Mouse (Mus musculus) heart, postnatal 0 days (tissue): ENCODE measurements around the gene 6430548M08Rik. TPM values are rescaled to one million over a fixed set of nuclear protein-coding genes. Genes with fewer than 3 reads are reported as not detected.

Experiments used
- ATAC-seq: fragments of 200-750 bp; cut with Nextera tagmentation; 2 replicates; pipeline ENCODE4 v1.8.0; 2017; ENCODE audit warnings: low read depth, moderate number of reproducible peaks, moderate library complexity; ENCODE audit not compliant: insufficient read depth
- DNase-seq: peaks from one replicate; pipeline ENCODE4 v3.0.0-alpha.2; 2016; ENCODE audit warnings: low spot score
- H3K27ac ChIP-seq: fragments of 300-500 bp; sonication (generic); 2 replicates; pipeline ENCODE4 v1.5.1; 2014; ENCODE audit warnings: low read depth, mild to moderate bottlenecking
- H3K27me3 ChIP-seq: fragments of 300-500 bp; sonication (generic); 2 replicates; pipeline ENCODE4 v1.6.1; 2014; ENCODE audit warnings: low read length, mixed read lengths; ENCODE audit not compliant: control insufficient read depth, insufficient read depth
- H3K36me3 ChIP-seq: fragments of 300-500 bp; sonication (generic); replicated peaks from 2 replicates; pipeline ENCODE4 v1.6.1; 2014; ENCODE audit warnings: low read length, mixed read lengths; ENCODE audit not compliant: control insufficient read depth, insufficient read depth
- H3K4me1 ChIP-seq: fragments of 300-500 bp; sonication (generic); 2 replicates; pipeline ENCODE4 v1.6.1; 2014; ENCODE audit warnings: antibody characterized with exemption; ENCODE audit not compliant: control insufficient read depth, insufficient read depth
- H3K4me2 ChIP-seq: fragments of 300-500 bp; sonication (generic); 2 replicates; pipeline ENCODE4 v1.6.1; 2014; ENCODE audit warnings: low read depth, mild to moderate bottlenecking, low read length, moderate library complexity
- H3K4me3 ChIP-seq: fragments of 300-500 bp; sonication (generic); 2 replicates; pipeline ENCODE4 v1.5.1; 2014; ENCODE audit warnings: low read depth, low read length
- H3K9ac ChIP-seq: fragments of 300-500 bp; sonication (generic); replicated peaks from 2 replicates; pipeline ENCODE4 v1.6.1; 2014; ENCODE audit warnings: low read depth, low read length, mixed read lengths
- H3K9me3 ChIP-seq: fragments of 300-500 bp; sonication (generic); replicated peaks from 2 replicates; pipeline ENCODE4 v1.6.1; 2016; ENCODE audit warnings: low read length; ENCODE audit not compliant: control insufficient read depth
- CTCF ChIP-seq: IDR thresholded peaks from 2 replicates; pipeline ENCODE4 v1.5.1; 2016; ENCODE audit warnings: antibody characterized with exemption, control low read depth, low read depth
- EP300 ChIP-seq: IDR thresholded peaks from 2 replicates; pipeline ENCODE4 v1.6.1; 2016; ENCODE audit warnings: antibody characterized with exemption, low read depth
- WGBS: fragments of 180-500 bp; shearing (Covaris S2); extraction: QIAGEN DNeasy Blood & Tissue Kit; methylation state at CpG from one replicate; pipeline ENCODE4 v1.1.7; 2014; 5-methylcytosine and 5-hydroxymethylcytosine counted together
- polyA plus RNA-seq: library from polyadenylated mRNA; unstranded; fragments of >200 nt; fragmentation: Nextera tagmentation; extraction: Ambion mirVana; gene quantifications from 2 replicates; pipeline ENCODE4 v1.2.1, GENCODE M21; 2015
- total RNA-seq: library from RNA; depleted of rRNA; stranded (reverse); fragments of >200 nt; gene quantifications from 2 replicates; pipeline ENCODE4 v1.2.3, GENCODE M21; 2014; ENCODE audit warnings: low replicate concordance; rRNA removed

6430548M08Rik gene
- total and polyA plus RNA-seq, 2 experiments from 2014 or later = 8.4 to 14.5 TPM

- Histone ChIP-seq H3K9me3 (no peaks in the 10 kb centered on the region), H3K4me2 (no peak overlapping the region), H3K36me3 (no peaks in the 10 kb centered on the region), H3K4me1 (peaks cover 22% of the 10 kb centered on the region), H3K27ac (no peak overlapping the region), H3K4me3 (no peak overlapping the region), H3K27me3 (no peaks in the 10 kb centered on the region), H3K9ac (no peak overlapping the region)
- WGBS = 66% methylated on average over 11 of the region's 11 CpGs
- TF ChIP-seq CTCF = no peak
- TF ChIP-seq EP300 = no peak
- no peak for ATAC-seq
- DNase-seq = no peak
Observed at GRCm38 (mm10) chr8:120208113-120208512, 94.2 kb downstream of the 6430548M08Rik start.

- Histone ChIP-seq H3K4me1 (peaks cover 25% of the 10 kb centered on the region), H3K9me3 (no peaks in the 10 kb centered on the region), H3K9ac (no peak overlapping the region), H3K4me3 (no peak overlapping the region), H3K36me3 (no peaks in the 10 kb centered on the region), H3K27ac (no peak overlapping the region), H3K27me3 (no peaks in the 10 kb centered on the region), H3K4me2 (no peak overlapping the region)
- peak; percentile 56 for TF ChIP-seq CTCF
- TF ChIP-seq EP300 = no peak
- WGBS = 17% methylated on average over 3 of the region's 4 CpGs
- DNase-seq (peak; percentile 17), ATAC-seq (no peak)
Observed at GRCm38 (mm10) chr8:120211345-120211744, 97.4 kb downstream of the 6430548M08Rik start.

GRCm38 (mm10) chr8:120212596-120212995 is 98.6 kb downstream of the 6430548M08Rik start:
- 90% methylated on average over 7 of the region's 7 CpGs for WGBS
- no peak overlapping the region for H3K4me3 ChIP-seq
- no peaks in the 10 kb centered on the region for H3K27me3 ChIP-seq
- no peak overlapping the region for H3K27ac ChIP-seq
- no peaks in the 10 kb centered on the region for H3K36me3 ChIP-seq
- DNase-seq = no peak
- no peak overlapping the region for H3K9ac ChIP-seq
- no peak for ATAC-seq
- H3K4me1 ChIP-seq = peaks cover 27% of the 10 kb centered on the region
- H3K9me3 ChIP-seq = no peaks in the 10 kb centered on the region
- no peak overlapping the region for H3K4me2 ChIP-seq
- no peak for TF ChIP-seq EP300
- no peak for TF ChIP-seq CTCF

- no peak for ATAC-seq
- Histone ChIP-seq H3K4me2 (no peak overlapping the region), H3K36me3 (no peaks in the 10 kb centered on the region), H3K27me3 (no peaks in the 10 kb centered on the region), H3K27ac (no peak overlapping the region), H3K4me1 (peaks cover 27% of the 10 kb centered on the region), H3K9me3 (no peaks in the 10 kb centered on the region), H3K4me3 (no peak overlapping the region), H3K9ac (no peak overlapping the region)
- DNase-seq = no peak
- TF ChIP-seq EP300 (no peak), CTCF (no peak)
- 95% methylated on average over 3 of the region's 3 CpGs for WGBS
Observed at GRCm38 (mm10) chr8:120213229-120213628, 99.3 kb downstream of the 6430548M08Rik start.

GRCm38 (mm10) chr8:120213939-120214338 is 100.0 kb downstream of the 6430548M08Rik start:
- Histone ChIP-seq H3K27me3 (no peaks in the 10 kb centered on the region), H3K9me3 (no peaks in the 10 kb centered on the region), H3K27ac (no peak overlapping the region), H3K4me2 (no peak overlapping the region), H3K36me3 (no peaks in the 10 kb centered on the region), H3K9ac (no peak overlapping the region), H3K4me3 (no peak overlapping the region), H3K4me1 (peaks cover 27% of the 10 kb centered on the region)
- TF ChIP-seq EP300 (no peak), CTCF (no peak)
- peak; percentile 72 for DNase-seq
- ATAC-seq = peak; percentile 67
- 46% methylated on average over 5 of the region's 5 CpGs for WGBS

Other genes with a start within 250 kb of the 6430548M08Rik start
- gene Usp10, start 203.8 kb upstream of the 6430548M08Rik start, total RNA-seq = 36.6 and 44.0 TPM in 2 replicates
- 47.7 and 54.9 TPM in 2 replicates for gene Usp10, start 203.8 kb upstream of the 6430548M08Rik start, polyA plus RNA-seq
- 17.3 and 29.1 TPM in 2 replicates for gene Gm20388, start 203.3 kb upstream of the 6430548M08Rik start, total RNA-seq
- gene Gm20388, start 203.3 kb upstream of the 6430548M08Rik start, polyA plus RNA-seq = not detected in 2 replicates
- 5.4 and 15.5 TPM in 2 replicates for gene Crispld2, start 121.7 kb upstream of the 6430548M08Rik start, total RNA-seq
- 2.5 and 2.6 TPM in 2 replicates for gene Crispld2, start 121.7 kb upstream of the 6430548M08Rik start, polyA plus RNA-seq
- gene Zdhhc7, start 12.7 kb upstream of the 6430548M08Rik start, total RNA-seq = 57.6 and 86.8 TPM in 2 replicates
- gene Zdhhc7, start 12.7 kb upstream of the 6430548M08Rik start, polyA plus RNA-seq = 33.5 and 35.2 TPM in 2 replicates
- not detected in 2 replicates for gene Fam92b, start 63.3 kb downstream of the 6430548M08Rik start, total RNA-seq
- 0.44 TPM in 1 of 2 replicates, not detected in the other for gene Fam92b, start 63.3 kb downstream of the 6430548M08Rik start, polyA plus RNA-seq
- gene Gse1, start 114.3 kb downstream of the 6430548M08Rik start, total RNA-seq = 18.7 and 30.8 TPM in 2 replicates
- 4.1 and 5.4 TPM in 2 replicates for gene Gse1, start 114.3 kb downstream of the 6430548M08Rik start, polyA plus RNA-seq